Mouse (Mus musculus) neutrophil, adult 5-6 weeks (primary cell): ENCODE measurements around the gene Meox1. TPM values are rescaled to one million over a fixed set of nuclear protein-coding genes. Genes with fewer than 3 reads are reported as not detected.

Experiments
- ATAC-seq: fragments of 151-379, 151-347 bp; 2 replicates; pipeline ENCODE4 v1.8.0; 2017; ENCODE audit warnings: mild to moderate bottlenecking, moderate TSS enrichment; ENCODE audit not compliant: insufficient number of reproducible peaks, poor library complexity, low FRiP score, severe bottlenecking; ENCODE audit errors: extremely low read depth
- total RNA-seq: library from RNA; stranded (forward); fragments of 200-1000 nt; gene quantifications from 2 replicates; pipeline ENCODE4 v1.2.3, GENCODE M21; 2017

The Meox1 gene
- not detected in 2 replicates for total RNA-seq

GRCm38 (mm10) chr11:101894204-101894603 lies at the start of gene Meox1:
Gene Meox1, minus strand, starts transcription at chr11:101894374.
- ATAC-seq: no peak

- no peak for ATAC-seq
Measured at GRCm38 (mm10) chr11:101943055-101943454, 48.9 kb upstream of the Meox1 start.

- no peak for ATAC-seq
Measured at GRCm38 (mm10) chr11:101937108-101937507, 42.9 kb upstream of the Meox1 start.

GRCm38 (mm10) chr11:101936421-101936820 lies 42.2 kb upstream of the Meox1 start:
- ATAC-seq: no peak

- ATAC-seq: no peak
Measured at GRCm38 (mm10) chr11:101935743-101936142, 41.6 kb upstream of the Meox1 start.

- ATAC-seq: no peak
Measured at GRCm38 (mm10) chr11:101931978-101932377, 37.8 kb upstream of the Meox1 start.

- no peak for ATAC-seq
Measured at GRCm38 (mm10) chr11:101928030-101928762, 34.0 kb upstream of the Meox1 start.

- ATAC-seq: no peak
Measured at GRCm38 (mm10) chr11:101926951-101927589, 32.9 kb upstream of the Meox1 start.

GRCm38 (mm10) chr11:101925636-101926035 lies 31.5 kb upstream of the Meox1 start:
- no peak for ATAC-seq

- no peak for ATAC-seq
Measured at GRCm38 (mm10) chr11:101924441-101924976, 30.3 kb upstream of the Meox1 start.

- ATAC-seq: no peak
Measured at GRCm38 (mm10) chr11:101923988-101924387, 29.8 kb upstream of the Meox1 start.

- ATAC-seq: no peak
Measured at GRCm38 (mm10) chr11:101921361-101921952, 27.3 kb upstream of the Meox1 start.

- ATAC-seq: peak; percentile 57
Measured at GRCm38 (mm10) chr11:101919660-101920059, 25.5 kb upstream of the Meox1 start.

GRCm38 (mm10) chr11:101918609-101919008 lies 24.4 kb upstream of the Meox1 start:
- ATAC-seq: no peak

GRCm38 (mm10) chr11:101916772-101917171 lies 22.6 kb upstream of the Meox1 start:
- ATAC-seq: no peak

- no peak for ATAC-seq
Measured at GRCm38 (mm10) chr11:101913591-101913990, 19.4 kb upstream of the Meox1 start.

GRCm38 (mm10) chr11:101911855-101912579 lies 17.8 kb upstream of the Meox1 start:
- ATAC-seq: no peak

- peak; percentile 56 for ATAC-seq
Measured at GRCm38 (mm10) chr11:101910230-101910946, 16.2 kb upstream of the Meox1 start.

- ATAC-seq: no peak
Measured at GRCm38 (mm10) chr11:101908777-101909176, 14.6 kb upstream of the Meox1 start.
